Mouse (Mus musculus): ENCODE results near the gene Jazf1. TPM values are rescaled to one million over a fixed set of nuclear protein-coding genes. Genes with fewer than 3 reads are reported as not detected.

The Jazf1 gene
- polyA plus RNA-seq, 1 experiment from 2014 or later = 6.1 TPM

GRCm38 (mm10) chr6:52819353-52819752 is 249.1 kb downstream of the Jazf1 start:
- DNase-seq (ENCODE audit: low spot score) = no peak

GRCm38 (mm10) chr6:52818041-52818440 is 250.4 kb downstream of the Jazf1 start:
- peaks cover 37% of the 10 kb centered on the region for H3K4me1 ChIP-seq (replicated peaks)
- no peak overlapping the region for H3K27ac ChIP-seq
- DNase-seq (ENCODE audit: low spot score) = no peak
- H3K9me3 ChIP-seq = no peaks in the 10 kb centered on the region
- 90% methylated on average over 4 of the region's 4 CpGs for WGBS
- H3K36me3 ChIP-seq = no peaks in the 10 kb centered on the region
- H3K4me3 ChIP-seq = no peak overlapping the region
- H3K27me3 ChIP-seq (ENCODE audit: insufficient read depth, poor library complexity, severe bottlenecking) = no peaks in the 10 kb centered on the region

More at GRCm38 (mm10) chr6:52819353-52819752, 249.1 kb downstream of the Jazf1 start:
- peaks cover 43% of the 10 kb centered on the region for H3K4me1 ChIP-seq (replicated peaks)
- WGBS = 76% methylated on average over 8 of the region's 8 CpGs
- H3K27me3 ChIP-seq (ENCODE audit: insufficient read depth, poor library complexity, severe bottlenecking) = no peaks in the 10 kb centered on the region
- H3K9me3 ChIP-seq = no peaks in the 10 kb centered on the region
- H3K27ac ChIP-seq = peak overlapping the region; percentile 29; the same call in 1 of the 2 replicates
- H3K36me3 ChIP-seq = no peaks in the 10 kb centered on the region
- H3K4me3 ChIP-seq = no peak overlapping the region

- peaks cover 32% of the 10 kb centered on the region for H3K4me1 ChIP-seq (replicated peaks)
- no peak overlapping the region for H3K27ac ChIP-seq
- no peaks in the 10 kb centered on the region for H3K27me3 ChIP-seq (ENCODE audit: insufficient read depth, poor library complexity, severe bottlenecking)
- DNase-seq (ENCODE audit: low spot score) = no peak
- H3K36me3 ChIP-seq = no peaks in the 10 kb centered on the region
- H3K9me3 ChIP-seq = no peaks in the 10 kb centered on the region
- no peak overlapping the region for H3K4me3 ChIP-seq
- 85% methylated on average over 10 of the region's 10 CpGs for WGBS
These were observed 251.1 kb downstream of the Jazf1 start for GRCm38 (mm10) chr6:52817203-52817874.

- no peak overlapping the region for H3K4me3 ChIP-seq
- WGBS = 92% methylated on average over 3 of the region's 3 CpGs
- H3K36me3 ChIP-seq = no peaks in the 10 kb centered on the region
- peaks cover 18% of the 10 kb centered on the region for H3K4me1 ChIP-seq (replicated peaks)
- DNase-seq (ENCODE audit: low spot score) = no peak
- no peaks in the 10 kb centered on the region for H3K27me3 ChIP-seq (ENCODE audit: insufficient read depth, poor library complexity, severe bottlenecking)
- no peak overlapping the region for H3K27ac ChIP-seq
- H3K9me3 ChIP-seq = no peaks in the 10 kb centered on the region
These were observed 263.1 kb downstream of the Jazf1 start for GRCm38 (mm10) chr6:52805237-52805856.

GRCm38 (mm10) chr6:52802181-52802580 is 266.2 kb downstream of the Jazf1 start:
- Histone ChIP-seq H3K4me3 (no peak overlapping the region), H3K9me3 (no peaks in the 10 kb centered on the region), H3K27ac (no peak overlapping the region), H3K27me3 (ENCODE audit: insufficient read depth, poor library complexity, severe bottlenecking) (no peaks in the 10 kb centered on the region), H3K36me3 (no peaks in the 10 kb centered on the region), H3K4me1 (replicated peaks) (peaks cover 27% of the 10 kb centered on the region)
- 58% methylated on average over 9 of the region's 9 CpGs for WGBS
- DNase-seq (ENCODE audit: low spot score) = no peak

- H3K27me3 ChIP-seq (ENCODE audit: insufficient read depth, poor library complexity, severe bottlenecking) = no peaks in the 10 kb centered on the region
- H3K9me3 ChIP-seq = no peaks in the 10 kb centered on the region
- no peaks in the 10 kb centered on the region for H3K36me3 ChIP-seq
- DNase-seq (ENCODE audit: low spot score) = no peak
- peak overlapping the region; percentile 30; the same call in 1 of the 2 replicates for H3K27ac ChIP-seq
- 58% methylated on average over 6 of the region's 6 CpGs for WGBS
- H3K4me1 ChIP-seq (replicated peaks) = peaks cover 39% of the 10 kb centered on the region
- no peak overlapping the region for H3K4me3 ChIP-seq
These were observed 271.1 kb downstream of the Jazf1 start for GRCm38 (mm10) chr6:52797252-52797800.

- no peaks in the 10 kb centered on the region for H3K27me3 ChIP-seq (ENCODE audit: insufficient read depth, poor library complexity, severe bottlenecking)
- no peaks in the 10 kb centered on the region for H3K36me3 ChIP-seq
- H3K4me1 ChIP-seq (replicated peaks) = peaks cover 33% of the 10 kb centered on the region
- H3K4me3 ChIP-seq = no peak overlapping the region
- WGBS = 79% methylated on average over 1 of the region's 1 CpGs
- no peaks in the 10 kb centered on the region for H3K9me3 ChIP-seq
- DNase-seq (ENCODE audit: low spot score) = no peak
- H3K27ac ChIP-seq = 0 out of 2 replicates have a peak overlapping the region, but pooled peaks have one; percentile 16
These were observed 271.7 kb downstream of the Jazf1 start for GRCm38 (mm10) chr6:52796691-52797090.

- Histone ChIP-seq H3K27me3 (ENCODE audit: insufficient read depth, poor library complexity, severe bottlenecking) (no peaks in the 10 kb centered on the region), H3K9me3 (no peaks in the 10 kb centered on the region), H3K36me3 (no peaks in the 10 kb centered on the region), H3K4me1 (replicated peaks) (peaks cover 27% of the 10 kb centered on the region), H3K4me3 (no peak overlapping the region), H3K27ac (peak overlapping the region; percentile 67)
- WGBS = 60% methylated on average over 9 of the region's 9 CpGs
- DNase-seq (ENCODE audit: low spot score) = no peak
These were observed 272.3 kb downstream of the Jazf1 start for GRCm38 (mm10) chr6:52796035-52796598.

- WGBS = 77% methylated on average over 16 of the region's 16 CpGs
These were observed 273.2 kb downstream of the Jazf1 start for GRCm38 (mm10) chr6:52795029-52795841.

GRCm38 (mm10) chr6:52792455-52792854 is 276.0 kb downstream of the Jazf1 start:
- Histone ChIP-seq H3K4me1 (replicated peaks) (peaks cover 20% of the 10 kb centered on the region), H3K9me3 (no peaks in the 10 kb centered on the region), H3K27ac (no peak overlapping the region), H3K27me3 (ENCODE audit: insufficient read depth, poor library complexity, severe bottlenecking) (no peaks in the 10 kb centered on the region), H3K4me3 (no peak overlapping the region), H3K36me3 (no peaks in the 10 kb centered on the region)
- no peak for DNase-seq (ENCODE audit: low spot score)
- 86% methylated on average over 3 of the region's 3 CpGs for WGBS

More at GRCm38 (mm10) chr6:52795029-52795841, 273.2 kb downstream of the Jazf1 start:
- peaks cover 27% of the 10 kb centered on the region for H3K4me1 ChIP-seq (replicated peaks)
- H3K27ac ChIP-seq = no peak overlapping the region; the same call in 1 of the 2 replicates
- H3K36me3 ChIP-seq = no peaks in the 10 kb centered on the region
- H3K9me3 ChIP-seq = no peaks in the 10 kb centered on the region
- H3K4me3 ChIP-seq = no peak overlapping the region
- no peaks in the 10 kb centered on the region for H3K27me3 ChIP-seq (ENCODE audit: insufficient read depth, poor library complexity, severe bottlenecking)
- no peak for DNase-seq (ENCODE audit: low spot score)

GRCm38 (mm10) chr6:52790781-52791180 is 277.6 kb downstream of the Jazf1 start:
- no peak for DNase-seq (ENCODE audit: low spot score)
- Histone ChIP-seq H3K4me3 (no peak overlapping the region), H3K27me3 (ENCODE audit: insufficient read depth, poor library complexity, severe bottlenecking) (no peaks in the 10 kb centered on the region), H3K27ac (no peak overlapping the region), H3K9me3 (no peaks in the 10 kb centered on the region), H3K4me1 (replicated peaks) (peaks cover 5% of the 10 kb centered on the region; the same call in 1 of the 2 replicates), H3K36me3 (no peaks in the 10 kb centered on the region)
- 70% methylated on average over 4 of the region's 4 CpGs for WGBS

GRCm38 (mm10) chr6:52790316-52790715 is 278.1 kb downstream of the Jazf1 start:
- no peak overlapping the region for H3K4me3 ChIP-seq
- no peaks in the 10 kb centered on the region for H3K27me3 ChIP-seq (ENCODE audit: insufficient read depth, poor library complexity, severe bottlenecking)
- DNase-seq (ENCODE audit: low spot score) = no peak
- no peaks in the 10 kb centered on the region for H3K9me3 ChIP-seq
- 87% methylated on average over 10 of the region's 10 CpGs for WGBS
- H3K4me1 ChIP-seq (replicated peaks) = 0 out of 2 replicates have a peak, but pooled peaks cover 5% of the 10 kb centered on the region
- no peaks in the 10 kb centered on the region for H3K36me3 ChIP-seq
- no peak overlapping the region for H3K27ac ChIP-seq

All from hindbrain, embryonic 10.5 days (tissue).